Mouse (Mus musculus) limb, embryonic 12.5 days (tissue): Measurements from ENCODE around the gene Marc1. TPM values are rescaled to one million over a fixed set of nuclear protein-coding genes. Genes with fewer than 3 reads are reported as not detected.

Source experiments
- ATAC-seq: fragments of 200-750 bp; cut with Nextera tagmentation; 2 replicates; pipeline ENCODE4 v1.8.0; 2017; ENCODE audit warnings: low read depth, moderate TSS enrichment; ENCODE audit not compliant: insufficient number of reproducible peaks, insufficient read depth, low FRiP score, low TSS enrichment
- H3K27ac ChIP-seq: fragments of 300-500 bp; sonication (generic); 2 replicates; pipeline ENCODE4 v1.5.1; 2016; ENCODE audit warnings: mild to moderate bottlenecking, moderate library complexity
- H3K27me3 ChIP-seq: fragments of 300-500 bp; sonication (generic); 2 replicates; pipeline ENCODE4 v1.6.1; 2016; ENCODE audit warnings: mild to moderate bottlenecking, moderate library complexity
- H3K36me3 ChIP-seq: fragments of 300-500 bp; sonication (generic); 2 replicates; pipeline ENCODE4 v1.6.1; 2016; ENCODE audit warnings: mild to moderate bottlenecking, moderate library complexity
- H3K4me1 ChIP-seq: fragments of 300-500 bp; sonication (generic); replicated peaks from 2 replicates; pipeline ENCODE4 v1.6.1; 2016
- H3K4me2 ChIP-seq: fragments of 300-500 bp; sonication (generic); 2 replicates; pipeline ENCODE4 v1.6.1; 2016; ENCODE audit warnings: mild to moderate bottlenecking, moderate library complexity
- H3K4me3 ChIP-seq: fragments of 300-500 bp; sonication (generic); replicated peaks from 2 replicates; pipeline ENCODE4 v1.5.1; 2016; ENCODE audit warnings: mild to moderate bottlenecking
- H3K9ac ChIP-seq: fragments of 300-500 bp; sonication (generic); replicated peaks from 2 replicates; pipeline ENCODE4 v1.6.1; 2016; ENCODE audit warnings: mild to moderate bottlenecking, moderate library complexity
- H3K9me3 ChIP-seq: fragments of 300-500 bp; sonication (generic); 2 replicates; pipeline ENCODE4 v1.6.1; 2016; ENCODE audit warnings: mild to moderate bottlenecking, moderate library complexity
- WGBS: fragments of 180-500 bp; shearing (Covaris S2); methylation state at CpG from one replicate; pipeline ENCODE4 v1.1.7; 2016; 5-methylcytosine and 5-hydroxymethylcytosine counted together
- microRNA counts: library from miRNA; unstranded; fragments of <30 nt; microRNA quantifications from one replicate; lab custom pipeline; 2017
- microRNA-seq: library from miRNA; unstranded; fragments of <30 nt; microRNA quantifications from one replicate; pipeline ENCODE4, GENCODE M21; 2017
- polyA plus RNA-seq: library from polyadenylated mRNA; unstranded; fragments of >200 nt; fragmentation: Nextera tagmentation; extraction: Ambion mirVana; gene quantifications from 2 replicates; pipeline ENCODE4 v1.2.1, GENCODE M21; 2016

Gene Marc1
- polyA plus RNA-seq, 1 experiment from 2014 or later: not detected

DNA sequence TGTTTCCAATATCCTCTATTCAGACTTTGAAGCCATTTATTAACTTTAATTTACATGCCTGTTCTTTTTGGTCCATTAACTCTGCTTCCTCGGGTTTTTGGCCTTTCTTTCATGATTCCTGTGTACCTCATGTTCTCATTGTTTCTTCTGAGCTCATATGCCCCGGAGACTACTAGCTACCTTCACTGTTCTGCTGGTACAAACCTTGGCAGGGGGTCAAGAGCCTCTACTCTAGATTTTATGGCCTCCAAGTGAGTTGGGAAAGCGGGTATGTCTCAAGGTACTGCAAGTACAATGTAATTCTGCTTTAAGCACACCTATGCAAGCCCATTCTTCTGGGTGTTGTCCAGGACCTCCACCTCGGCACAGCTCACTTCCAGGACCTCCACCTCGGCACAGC, 48.2 kb downstream of the Marc1 start:
- Histone ChIP-seq H3K4me3 (no peak overlapping the region), H3K9me3 (no peaks in the 10 kb centered on the region), H3K9ac (no peak overlapping the region), H3K27me3 (no peaks in the 10 kb centered on the region), H3K4me2 (no peak overlapping the region), H3K27ac (no peak overlapping the region), H3K4me1 (no peaks in the 10 kb centered on the region), H3K36me3 (no peaks in the 10 kb centered on the region)
- 66% methylated on average over 5 of the region's 5 CpGs for WGBS
- no peak for ATAC-seq

DNA sequence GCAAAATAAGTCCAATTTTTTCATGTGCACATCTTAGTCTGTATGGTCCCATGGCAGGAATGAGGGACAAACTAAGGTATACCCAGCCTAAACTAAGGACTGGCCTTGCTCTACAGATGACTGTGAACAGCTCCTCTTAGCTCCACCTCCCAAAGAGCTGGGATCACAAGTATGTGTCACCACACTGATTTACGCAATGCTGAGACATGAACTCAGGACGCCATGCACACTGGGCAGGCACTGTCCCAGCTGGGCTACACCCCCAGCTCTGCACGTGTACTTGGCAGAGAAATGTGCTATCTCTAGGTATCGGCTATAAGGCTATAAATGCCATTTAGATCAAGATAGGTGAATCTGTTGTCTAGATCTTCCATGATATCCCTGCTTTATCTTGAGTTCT, 49.1 kb downstream of the Marc1 start:
- WGBS: 70% methylated on average over 4 of the region's 4 CpGs
- H3K27ac ChIP-seq: no peak overlapping the region
- H3K4me3 ChIP-seq: no peak overlapping the region
- H3K36me3 ChIP-seq: no peaks in the 10 kb centered on the region
- H3K9me3 ChIP-seq: no peaks in the 10 kb centered on the region
- no peak overlapping the region for H3K9ac ChIP-seq
- no peak for ATAC-seq
- H3K4me1 ChIP-seq: no peaks in the 10 kb centered on the region
- H3K27me3 ChIP-seq: no peaks in the 10 kb centered on the region
- H3K4me2 ChIP-seq: no peak overlapping the region

DNA sequence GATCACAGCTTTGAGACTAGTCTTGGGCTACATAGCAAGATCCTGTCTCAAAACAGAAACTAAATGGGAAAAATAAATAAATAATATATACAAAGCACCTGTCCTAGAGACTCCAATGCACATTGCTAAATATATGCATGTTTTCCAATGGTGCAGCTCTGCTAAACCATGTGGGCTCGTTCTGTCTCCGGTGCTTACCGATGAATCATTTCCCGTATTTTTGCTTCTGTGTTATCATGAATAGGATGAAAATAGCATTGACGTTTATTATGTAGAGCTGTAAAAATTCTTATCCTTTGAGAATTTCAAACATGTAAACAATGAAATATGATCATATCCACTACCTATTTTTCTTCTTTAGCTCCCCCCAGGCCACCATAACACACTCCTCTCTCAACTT, 58.4 kb downstream of the Marc1 start:
- no peak overlapping the region for H3K9ac ChIP-seq
- ATAC-seq: no peak
- no peak overlapping the region for H3K4me3 ChIP-seq
- no peaks in the 10 kb centered on the region for H3K9me3 ChIP-seq
- H3K27ac ChIP-seq: no peak overlapping the region
- H3K4me1 ChIP-seq: no peaks in the 10 kb centered on the region
- no peaks in the 10 kb centered on the region for H3K36me3 ChIP-seq
- no peak overlapping the region for H3K4me2 ChIP-seq
- H3K27me3 ChIP-seq: peaks cover 11% of the 10 kb centered on the region; the same call in 1 of the 2 replicates
- WGBS: 95% methylated on average over 5 of the region's 5 CpGs

DNA sequence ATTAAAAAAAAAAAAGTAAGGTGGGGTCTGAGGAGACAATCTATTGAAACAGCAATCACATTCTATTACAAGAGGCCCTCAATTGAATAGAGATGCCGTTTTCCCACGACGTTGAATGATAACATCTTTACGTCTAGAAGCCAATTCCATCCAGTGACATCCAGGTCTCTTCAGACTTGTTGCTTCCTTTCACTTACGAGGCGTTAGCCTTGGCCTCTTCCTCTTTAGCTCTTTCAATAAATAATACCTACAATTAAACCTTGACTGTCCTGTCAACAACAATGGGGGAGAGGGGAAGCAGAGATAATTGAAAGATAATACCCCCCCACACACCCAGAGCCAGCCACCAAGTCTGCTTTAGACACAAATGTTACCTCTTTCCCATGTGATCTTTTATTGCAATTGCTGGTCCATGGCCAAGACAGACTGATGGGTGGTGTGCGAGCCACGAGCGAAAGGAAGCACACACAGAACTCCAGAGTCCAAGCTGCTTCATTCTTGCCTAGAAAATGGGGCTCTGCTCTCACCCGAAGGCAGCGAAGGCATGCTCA, 60.9 kb downstream of the Marc1 start:
- Histone ChIP-seq H3K36me3 (no peaks in the 10 kb centered on the region), H3K4me3 (no peak overlapping the region), H3K9ac (no peak overlapping the region), H3K27ac (no peak overlapping the region), H3K4me1 (no peaks in the 10 kb centered on the region), H3K9me3 (no peaks in the 10 kb centered on the region), H3K4me2 (no peak overlapping the region), H3K27me3 (0 out of 2 replicates have a peak, but pooled peaks cover 7% of the 10 kb centered on the region)
- ATAC-seq: no peak
- 82% methylated on average over 11 of the region's 11 CpGs for WGBS

DNA sequence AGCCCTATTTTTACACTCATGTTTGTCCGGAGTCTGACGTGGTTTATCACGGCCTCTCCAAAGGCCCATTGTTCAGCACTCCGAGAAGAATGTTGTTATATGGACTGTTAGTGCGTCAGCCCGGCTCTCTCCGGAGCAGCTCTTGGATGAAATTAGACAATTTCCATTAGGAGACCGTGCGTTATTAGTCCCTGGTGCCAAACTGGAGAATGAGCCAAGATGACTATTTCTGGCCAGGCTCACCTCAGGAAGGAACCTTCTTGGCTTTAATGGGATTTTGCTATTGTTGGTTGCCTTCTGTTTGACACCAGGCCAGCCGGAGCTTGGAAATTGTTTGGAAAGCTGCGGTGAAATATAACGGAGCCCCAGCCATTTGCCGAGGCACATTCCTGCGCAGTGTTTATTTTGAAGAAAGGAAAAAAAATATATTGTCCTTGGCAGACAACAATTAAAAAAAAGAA, 62.4 kb downstream of the Marc1 start:
- ATAC-seq: no peak

DNA sequence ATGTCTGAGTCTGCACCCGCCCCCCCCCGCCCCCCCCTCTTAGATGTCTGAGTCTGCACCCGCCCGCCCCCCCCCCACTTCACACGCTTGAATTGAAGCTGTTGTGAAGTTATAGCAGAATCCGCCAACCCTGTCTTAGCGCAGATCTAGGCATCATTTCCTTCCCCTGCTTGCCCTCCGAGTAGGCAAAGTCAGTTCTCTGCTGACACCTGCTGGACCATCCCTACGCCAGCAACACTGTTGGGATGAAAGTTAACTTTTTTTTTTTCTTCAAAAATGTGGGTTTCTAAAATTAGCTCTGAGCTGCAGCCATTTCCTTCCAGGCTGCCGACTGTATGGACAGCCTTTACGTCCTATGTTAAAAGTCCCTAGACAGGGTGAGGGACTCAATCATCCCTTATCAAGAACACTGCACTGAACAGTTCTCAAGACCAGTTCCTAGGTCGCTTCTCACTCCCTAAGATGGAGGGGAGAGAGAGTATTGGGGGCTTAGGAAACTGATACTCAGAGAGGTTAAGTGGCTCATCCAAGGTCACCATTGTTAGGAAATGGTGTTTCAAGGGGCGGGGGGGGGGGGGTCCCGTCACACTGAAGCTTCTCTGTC, 73.1 kb downstream of the Marc1 start:
- no peak overlapping the region for H3K4me2 ChIP-seq
- no peaks in the 10 kb centered on the region for H3K36me3 ChIP-seq
- WGBS: 8% methylated on average over 14 of the region's 14 CpGs
- H3K4me3 ChIP-seq: no peak overlapping the region
- no peak for ATAC-seq
- H3K27ac ChIP-seq: no peak overlapping the region
- peaks cover 8% of the 10 kb centered on the region for H3K4me1 ChIP-seq
- no peak overlapping the region for H3K9ac ChIP-seq
- H3K27me3 ChIP-seq: peaks cover 72% of the 10 kb centered on the region
- H3K9me3 ChIP-seq: no peaks in the 10 kb centered on the region

More for the DNA sequence above, 62.4 kb downstream of the Marc1 start:
- Histone ChIP-seq H3K27ac (no peak overlapping the region), H3K9ac (no peak overlapping the region), H3K27me3 (peaks cover 8% of the 10 kb centered on the region; the same call in 1 of the 2 replicates), H3K4me2 (no peak overlapping the region), H3K36me3 (no peaks in the 10 kb centered on the region), H3K4me1 (no peaks in the 10 kb centered on the region), H3K4me3 (no peak overlapping the region), H3K9me3 (no peaks in the 10 kb centered on the region)
- 77% methylated on average over 14 of the region's 14 CpGs for WGBS

DNA sequence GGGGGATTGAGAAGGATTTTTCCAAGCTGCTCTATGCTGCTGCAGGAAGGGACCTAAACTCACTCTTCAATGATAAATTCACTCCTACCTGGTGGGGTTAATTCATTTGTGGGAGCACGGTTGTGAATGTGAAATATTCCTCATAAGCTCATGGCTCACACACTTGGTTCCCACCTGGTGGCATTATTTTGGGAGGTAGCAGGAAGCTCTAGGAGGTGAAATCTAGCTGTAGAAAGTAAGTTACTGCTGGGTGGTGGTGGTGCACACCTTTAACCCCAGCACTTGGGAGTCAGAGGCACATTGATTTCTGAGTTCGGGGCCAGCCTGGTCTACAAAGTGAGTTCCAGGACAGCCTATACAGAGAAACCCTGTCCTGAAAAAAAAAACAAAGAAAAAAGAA, 73.9 kb downstream of the Marc1 start:
- Histone ChIP-seq H3K4me2 (no peak overlapping the region), H3K27ac (no peak overlapping the region), H3K9me3 (no peaks in the 10 kb centered on the region), H3K4me3 (no peak overlapping the region), H3K9ac (no peak overlapping the region), H3K36me3 (no peaks in the 10 kb centered on the region), H3K4me1 (peaks cover 12% of the 10 kb centered on the region), H3K27me3 (peaks cover 74% of the 10 kb centered on the region)
- WGBS: 34% methylated on average over 2 of the region's 2 CpGs
- ATAC-seq: no peak

MicroRNAs encoded within 50 kb of the gene (microRNA counts, 519-probe panel; counts per million panel counts)
- microRNA mmu-miR-1981 (lab: Ali Mortazavi, UCI): not detected

Small RNAs within 50 kb of the gene (microRNA-seq; reads per million reads assigned to microRNA genes)
- gene Mir1981: 96.7 reads per million, percentile 51 among the genes with 10 or more reads in this experiment

Other genes starting within 250 kb of the Marc1 start
- gene Hlx, start 78.7 kb downstream of the Marc1 start, polyA plus RNA-seq: 24.1 and 26.8 TPM in 2 replicates
- 124 and 136 TPM in 2 replicates for gene Marc2, start 35.1 kb upstream of the Marc1 start, polyA plus RNA-seq
- 0.84 and 1.1 TPM in 2 replicates for gene C130074G19Rik, start 71.9 kb upstream of the Marc1 start, polyA plus RNA-seq
- gene Mark1, start 188.3 kb upstream of the Marc1 start, polyA plus RNA-seq: 3.8 TPM in 2 replicates